Mouse (Mus musculus) heart, adult 8-10 months (tissue): ENCODE data around the gene Bbs7. TPM values are rescaled to one million over a fixed set of nuclear protein-coding genes. Genes with fewer than 3 reads are reported as not detected.

Experiments
- DNase-seq: peaks from one replicate; pipeline ENCODE4 v3.0.0; 2022; ENCODE audit warnings: low spot score
- total RNA-seq, 4 experiments: library from RNA; stranded (reverse); gene quantifications; 2 replicates each; pipeline ENCODE4 v1.2.4; 2022

The Bbs7 gene
- total RNA-seq, 4 experiments from 2014 or later = 5.9 to 7.7 (median 6.3) TPM

- DNase-seq = no peak
Measured at GRCm38 (mm10) chr3:36551851-36552384, 61.4 kb downstream of the Bbs7 start.

GRCm38 (mm10) chr3:36551343-36551742 lies 61.9 kb downstream of the Bbs7 start:
- DNase-seq = peak; percentile 52

- DNase-seq = no peak
Measured at GRCm38 (mm10) chr3:36544961-36545360, 68.3 kb downstream of the Bbs7 start.

- DNase-seq = no peak
Measured at GRCm38 (mm10) chr3:36541399-36541798, 71.9 kb downstream of the Bbs7 start.

GRCm38 (mm10) chr3:36540756-36541155 lies 72.5 kb downstream of the Bbs7 start:
- peak; percentile 26 for DNase-seq

GRCm38 (mm10) chr3:36537701-36538470 lies 75.4 kb downstream of the Bbs7 start:
- peak; percentile 48 for DNase-seq

- no peak for DNase-seq
Measured at GRCm38 (mm10) chr3:36536041-36536440, 77.2 kb downstream of the Bbs7 start.

GRCm38 (mm10) chr3:36533201-36533672 lies 80.0 kb downstream of the Bbs7 start:
- no peak for DNase-seq

- DNase-seq = no peak
Measured at GRCm38 (mm10) chr3:36532738-36533137, 80.5 kb downstream of the Bbs7 start.

- no peak for DNase-seq
Measured at GRCm38 (mm10) chr3:36531979-36532542, 81.2 kb downstream of the Bbs7 start.

GRCm38 (mm10) chr3:36531242-36531641 lies 82.0 kb downstream of the Bbs7 start:
- DNase-seq = no peak

GRCm38 (mm10) chr3:36530781-36531180 lies 82.5 kb downstream of the Bbs7 start:
- DNase-seq = no peak

- peak; percentile 50 for DNase-seq
Measured at GRCm38 (mm10) chr3:36530345-36530744, 82.9 kb downstream of the Bbs7 start.

GRCm38 (mm10) chr3:36524466-36524865 lies 88.8 kb downstream of the Bbs7 start:
- DNase-seq = no peak

Other genes starting within 250 kb of the Bbs7 start
- gene Anxa5, start 137.6 kb downstream of the Bbs7 start, total RNA-seq = 100 to 1,000 TPM; 107 to 114 (median 108) TPM
- under 1 TPM in 2 of 4 experiments, not detected in 2; 0.32 to 0.87 TPM for gene 1810062G17Rik, start 137.5 kb downstream of the Bbs7 start, total RNA-seq
- not detected for gene Gm11549, start 91.7 kb downstream of the Bbs7 start, total RNA-seq
- gene Exosc9, start 60.9 kb downstream of the Bbs7 start, total RNA-seq = 10 to 100 TPM; 17.5 to 19.1 (median 18.5) TPM
- 1 to 10 TPM in 1 of 4 experiments, under 1 TPM in 3; 0.25 to 1.3 (median 0.59) TPM for gene Ccna2, start 41.3 kb downstream of the Bbs7 start, total RNA-seq
- 1 to 10 TPM; 4.0 to 7.4 (median 5.9) TPM for gene Trpc3, start 76.7 kb upstream of the Bbs7 start, total RNA-seq
- 10 to 100 TPM; 44.8 to 53.5 (median 46.3) TPM for gene 4932438A13Rik, start 249.6 kb upstream of the Bbs7 start, total RNA-seq